Mouse (Mus musculus) heart, embryonic 16.5 days (tissue): ENCODE measurements around the gene Lpcat1. TPM values are rescaled to one million over a fixed set of nuclear protein-coding genes. Genes with fewer than 3 reads are reported as not detected.
A peak's percentile ranks its signal among the peaks of the same experiment; 100 is the strongest.

Source experiments
- ATAC-seq: fragments of 200-750 bp; cut with Nextera tagmentation; replicated peaks from 2 replicates; pipeline ENCODE4 v1.8.0; 2017; ENCODE audit warnings: moderate number of reproducible peaks; ENCODE audit not compliant: insufficient read depth, low FRiP score; ENCODE audit errors: extremely low read depth
- H3K27ac ChIP-seq: fragments of 300-500 bp; sonication (generic); 2 replicates; pipeline ENCODE4 v1.5.1; 2014; ENCODE audit warnings: mild to moderate bottlenecking, low read length, control low read depth, moderate library complexity
- H3K27me3 ChIP-seq: fragments of 300-500 bp; sonication (generic); 2 replicates; pipeline ENCODE4 v1.6.1; 2014; ENCODE audit warnings: low read length, mixed read lengths; ENCODE audit not compliant: control insufficient read depth, insufficient read depth
- H3K36me3 ChIP-seq: fragments of 300-500 bp; sonication (generic); 2 replicates; pipeline ENCODE4 v1.6.1; 2014; ENCODE audit not compliant: control insufficient read depth, insufficient read depth
- H3K4me1 ChIP-seq: fragments of 300-500 bp; sonication (generic); 2 replicates; pipeline ENCODE4 v1.6.1; 2014; ENCODE audit warnings: low read length, mixed read lengths; ENCODE audit not compliant: control insufficient read depth, insufficient read depth
- H3K4me2 ChIP-seq: fragments of 300-500 bp; sonication (generic); 2 replicates; pipeline ENCODE4 v1.6.1; 2014; ENCODE audit warnings: low read depth, mild to moderate bottlenecking, control low read depth, low read length
- H3K4me3 ChIP-seq: fragments of 300-500 bp; sonication (generic); 2 replicates; pipeline ENCODE4 v1.5.1; 2014; ENCODE audit warnings: mild to moderate bottlenecking, control low read depth, low read length
- H3K9ac ChIP-seq: fragments of 300-500 bp; sonication (generic); 2 replicates; pipeline ENCODE4 v1.6.1; 2014; ENCODE audit warnings: low read length, control low read depth
- H3K9me3 ChIP-seq: fragments of 300-500 bp; sonication (generic); replicated peaks from 2 replicates; pipeline ENCODE4 v1.6.1; 2016; ENCODE audit warnings: low read length; ENCODE audit not compliant: control insufficient read depth
- WGBS: fragments of 180-500 bp; shearing (Covaris S2); extraction: QIAGEN DNeasy Blood & Tissue Kit; methylation state at CpG from one replicate; pipeline ENCODE4 v1.1.7; 2014; 5-methylcytosine and 5-hydroxymethylcytosine counted together
- polyA plus RNA-seq: library from polyadenylated mRNA; unstranded; fragments of >200 nt; fragmentation: Nextera tagmentation; extraction: Ambion mirVana; gene quantifications from 2 replicates; pipeline ENCODE4 v1.2.1, GENCODE M21; 2015

Gene Lpcat1
- polyA plus RNA-seq = 17.4 and 24.0 TPM in 2 replicates

- Histone ChIP-seq H3K9me3 (no peaks in the 10 kb centered on the region), H3K36me3 (no peaks in the 10 kb centered on the region), H3K4me2 (peak within 1 kb of the TSS; percentile 96), H3K9ac (peak within 1 kb of the TSS; percentile 87), H3K27ac (peak within 1 kb of the TSS; percentile 82), H3K4me3 (peak within 1 kb of the TSS; percentile 84), H3K27me3 (no peaks in the 10 kb centered on the region), H3K4me1 (peaks cover 17% of the 10 kb centered on the region; the same call in 1 of the 2 replicates)
- 0% methylated on average over 34 of the region's 35 CpGs for WGBS
- peak; percentile 95 for ATAC-seq
Measured at GRCm38 (mm10) chr13:73467034-73467420, at the start of gene Lpcat1. Gene Lpcat1, plus strand, starts transcription at chr13:73467197.

GRCm38 (mm10) chr13:73417478-73418220, 49.3 kb upstream of the Lpcat1 start:
- Histone ChIP-seq H3K9me3 (no peaks in the 10 kb centered on the region), H3K4me3 (no peak overlapping the region), H3K4me2 (no peak overlapping the region), H3K36me3 (no peaks in the 10 kb centered on the region), H3K27ac (no peak overlapping the region), H3K9ac (no peak overlapping the region), H3K27me3 (no peaks in the 10 kb centered on the region), H3K4me1 (no peaks in the 10 kb centered on the region)
- 41% methylated on average over 15 of the region's 15 CpGs for WGBS
- peak; percentile 37; the same call in 1 of the 2 replicates for ATAC-seq

GRCm38 (mm10) chr13:73418297-73418696, 48.7 kb upstream of the Lpcat1 start:
- no peaks in the 10 kb centered on the region for H3K36me3 ChIP-seq
- H3K4me1 ChIP-seq = no peaks in the 10 kb centered on the region
- H3K27ac ChIP-seq = no peak overlapping the region
- H3K4me3 ChIP-seq = no peak overlapping the region
- no peak overlapping the region for H3K4me2 ChIP-seq
- no peak for ATAC-seq
- H3K9me3 ChIP-seq = no peaks in the 10 kb centered on the region
- whole genome bisulfite sequencing = 72% methylated on average over 12 of the region's 12 CpGs
- no peaks in the 10 kb centered on the region for H3K27me3 ChIP-seq
- no peak overlapping the region for H3K9ac ChIP-seq

GRCm38 (mm10) chr13:73419244-73419643, 47.8 kb upstream of the Lpcat1 start:
- no peaks in the 10 kb centered on the region for H3K36me3 ChIP-seq
- no peak overlapping the region for H3K9ac ChIP-seq
- no peak overlapping the region for H3K4me3 ChIP-seq
- H3K4me1 ChIP-seq = no peaks in the 10 kb centered on the region
- no peaks in the 10 kb centered on the region for H3K27me3 ChIP-seq
- no peak for ATAC-seq
- 67% methylated on average over 5 of the region's 5 CpGs for WGBS
- H3K4me2 ChIP-seq = no peak overlapping the region
- no peak overlapping the region for H3K27ac ChIP-seq
- H3K9me3 ChIP-seq = no peaks in the 10 kb centered on the region

GRCm38 (mm10) chr13:73423043-73423442, 44.0 kb upstream of the Lpcat1 start:
- ATAC-seq = no peak
- Histone ChIP-seq H3K9me3 (no peaks in the 10 kb centered on the region), H3K4me2 (no peak overlapping the region), H3K27me3 (0 out of 2 replicates have a peak, but pooled peaks cover 3% of the 10 kb centered on the region), H3K4me1 (no peaks in the 10 kb centered on the region), H3K27ac (no peak overlapping the region), H3K36me3 (no peaks in the 10 kb centered on the region), H3K9ac (no peak overlapping the region), H3K4me3 (no peak overlapping the region)
- WGBS = 63% methylated on average over 4 of the region's 4 CpGs

GRCm38 (mm10) chr13:73425035-73425434, 42.0 kb upstream of the Lpcat1 start:
- Histone ChIP-seq H3K9me3 (no peaks in the 10 kb centered on the region), H3K27me3 (0 out of 2 replicates have a peak, but pooled peaks cover 3% of the 10 kb centered on the region), H3K4me2 (no peak overlapping the region), H3K4me1 (no peaks in the 10 kb centered on the region), H3K27ac (no peak overlapping the region), H3K9ac (no peak overlapping the region), H3K4me3 (no peak overlapping the region), H3K36me3 (no peaks in the 10 kb centered on the region)
- no peak for ATAC-seq
- 58% methylated on average over 6 of the region's 6 CpGs for WGBS

- H3K4me2 ChIP-seq = peak overlapping the region; percentile 38
- no peak overlapping the region for H3K4me3 ChIP-seq
- 0 out of 2 replicates have a peak, but pooled peaks cover 3% of the 10 kb centered on the region for H3K27me3 ChIP-seq
- WGBS = 11% methylated on average over 11 of the region's 11 CpGs
- ATAC-seq = no peak
- H3K27ac ChIP-seq = no peak overlapping the region
- H3K36me3 ChIP-seq = no peaks in the 10 kb centered on the region
- no peak overlapping the region for H3K9ac ChIP-seq
- H3K9me3 ChIP-seq = no peaks in the 10 kb centered on the region
- no peaks in the 10 kb centered on the region for H3K4me1 ChIP-seq
Measured at GRCm38 (mm10) chr13:73425839-73426490, 41.0 kb upstream of the Lpcat1 start.

GRCm38 (mm10) chr13:73426587-73426986, 40.4 kb upstream of the Lpcat1 start:
- no peak for ATAC-seq

More at GRCm38 (mm10) chr13:73426587-73426986, 40.4 kb upstream of the Lpcat1 start:
- Histone ChIP-seq H3K27me3 (0 out of 2 replicates have a peak, but pooled peaks cover 3% of the 10 kb centered on the region), H3K4me2 (no peak overlapping the region), H3K9me3 (no peaks in the 10 kb centered on the region), H3K27ac (no peak overlapping the region), H3K4me3 (no peak overlapping the region), H3K4me1 (no peaks in the 10 kb centered on the region), H3K9ac (no peak overlapping the region), H3K36me3 (no peaks in the 10 kb centered on the region)
- 76% methylated on average over 4 of the region's 4 CpGs for WGBS
